Mouse (Mus musculus) c-Kit-positive CD71-positive TER-119-negative erythroid progenitor cells, embryonic 14.5 days (primary cell): ENCODE results near the gene Teddm2.
"Not testable (repeated sequence)": the region's sequence is repeated elsewhere in the genome, so short reads cannot be mapped to it uniquely, and the experiment has no call there.

Experiments used
- DNase-seq: peaks from one replicate; pipeline ENCODE4 v3.0.0-alpha.2; 2013; ENCODE audit warnings: low read depth

Gene Teddm2

DNA sequence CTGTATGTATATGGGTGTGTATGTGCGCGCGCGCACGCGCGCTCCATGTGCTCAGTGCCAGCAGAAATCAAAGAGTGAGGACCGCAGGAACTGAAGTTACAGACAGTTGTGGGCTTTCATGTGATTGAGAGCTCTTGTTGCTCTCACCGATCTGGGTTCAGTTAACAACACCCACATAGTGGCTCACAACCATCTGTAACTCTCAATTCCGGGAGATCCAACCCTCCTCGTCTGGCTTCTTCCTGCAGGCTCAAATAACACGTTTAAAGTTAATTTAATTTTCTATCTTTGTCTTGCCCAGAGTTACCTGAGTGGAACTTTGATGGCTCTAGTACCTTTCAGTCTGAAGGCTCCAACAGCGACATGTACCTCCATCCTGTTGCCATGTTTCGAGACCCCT, 4.2 kb upstream of the Teddm2 start:
- DNase-seq: no peak

DNA sequence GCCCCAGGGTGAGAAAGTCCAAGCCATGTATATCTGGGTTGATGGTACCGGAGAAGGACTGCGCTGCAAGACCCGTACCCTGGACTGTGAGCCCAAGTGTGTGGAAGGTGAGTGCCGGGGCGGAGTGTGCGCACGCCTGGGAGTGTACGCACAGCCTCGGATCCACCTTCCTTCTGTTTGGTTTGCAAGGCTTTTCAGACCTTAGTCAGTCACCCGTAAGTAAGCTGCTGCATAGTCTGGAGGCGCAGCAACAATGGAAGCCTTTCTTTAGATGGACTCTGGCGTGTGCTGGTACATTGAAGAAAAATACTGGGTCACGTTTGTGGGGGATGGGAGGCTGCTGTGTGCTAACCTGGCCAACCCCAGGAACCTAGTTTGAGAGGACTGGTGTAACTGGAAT, 3.0 kb upstream of the Teddm2 start:
- DNase-seq: no peak

GRCm38 (mm10) chr1:153900860-153901730, 1.1 kb upstream of the Teddm2 start:
- DNase-seq: no peak

DNA sequence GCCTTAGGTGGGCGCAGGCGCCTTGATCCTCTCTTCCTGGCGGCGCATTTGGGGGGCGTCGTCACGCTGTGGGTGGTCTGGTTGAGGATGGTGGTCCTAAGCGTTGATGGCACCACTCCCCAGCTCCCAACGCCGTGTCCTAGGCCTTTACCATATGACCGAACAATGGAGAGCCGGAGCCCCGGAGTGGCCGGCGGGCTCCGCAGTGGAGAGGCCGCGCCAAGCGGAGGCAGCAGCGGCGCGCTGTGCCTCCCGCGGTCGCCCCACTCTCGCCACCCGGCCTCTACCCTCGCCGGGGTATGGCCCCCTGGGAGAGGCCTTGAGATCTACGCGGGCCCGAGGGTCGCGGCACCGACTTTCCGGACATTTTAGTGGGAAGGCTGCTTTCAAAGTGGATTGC, 353 bp upstream of the Teddm2 start:
- DNase-seq: no peak

GRCm38 (mm10) chr1:153898989-153899730, 868 bp downstream of the Teddm2 start:
- no peak for DNase-seq

GRCm38 (mm10) chr1:153897196-153897595, 2.8 kb downstream of the Teddm2 start:
- DNase-seq: no peak

- DNase-seq: no peak
Observed at GRCm38 (mm10) chr1:153894979-153895378, 5.0 kb downstream of the Teddm2 start.

DNA sequence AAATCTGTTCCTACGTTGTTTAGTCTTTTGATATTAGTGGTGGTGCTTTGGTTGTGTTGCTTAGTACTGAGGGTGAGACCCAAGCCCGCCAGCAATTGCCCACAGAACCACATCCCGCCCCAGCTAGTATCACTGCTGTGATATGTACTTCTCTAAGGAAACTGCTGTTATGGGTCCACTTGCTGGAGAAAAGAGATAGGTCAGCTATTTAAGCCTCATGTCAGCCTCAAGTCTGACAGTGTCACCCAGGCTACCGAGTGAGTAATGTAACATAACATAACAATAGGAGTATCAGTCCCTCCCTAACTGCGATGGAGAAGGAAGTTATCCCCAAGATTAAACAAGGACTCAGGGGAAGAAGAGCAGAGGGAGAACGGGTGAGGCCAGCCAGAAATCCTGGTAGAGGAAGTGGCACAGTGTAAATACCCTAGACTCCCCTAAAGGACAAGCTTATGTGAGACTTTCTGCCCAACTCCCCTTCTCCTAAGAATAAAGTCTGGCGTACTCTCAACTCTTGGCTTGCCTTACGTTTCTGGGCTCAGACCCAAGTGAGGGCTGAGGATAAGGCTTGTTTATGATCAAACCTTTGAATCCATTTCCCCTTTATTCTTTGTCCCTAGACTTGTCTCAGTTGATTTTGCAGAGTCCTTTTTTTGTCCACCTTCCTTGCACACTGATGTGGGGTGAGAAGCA, 5.7 kb downstream of the Teddm2 start:
- DNase-seq: no peak

DNA sequence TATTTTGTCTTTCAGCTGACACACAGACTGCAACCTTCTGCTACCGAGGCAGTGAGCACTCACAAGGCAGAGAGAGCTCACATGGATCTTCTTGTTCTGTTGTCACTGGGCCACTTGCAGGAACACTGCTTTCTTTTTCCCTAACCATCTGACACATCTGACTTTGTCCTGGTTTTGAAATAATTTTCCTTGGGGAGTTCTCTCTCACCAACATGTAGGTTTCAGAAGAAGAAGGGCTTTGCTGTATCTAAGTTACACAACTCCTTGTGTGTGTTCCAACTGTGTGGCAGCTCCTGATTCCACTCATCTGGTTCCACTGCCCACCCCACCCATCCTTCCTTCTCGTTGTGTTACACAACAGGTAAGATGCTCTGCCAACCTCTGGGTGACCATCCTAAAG, 6.3 kb downstream of the Teddm2 start:
- DNase-seq: no peak

DNA sequence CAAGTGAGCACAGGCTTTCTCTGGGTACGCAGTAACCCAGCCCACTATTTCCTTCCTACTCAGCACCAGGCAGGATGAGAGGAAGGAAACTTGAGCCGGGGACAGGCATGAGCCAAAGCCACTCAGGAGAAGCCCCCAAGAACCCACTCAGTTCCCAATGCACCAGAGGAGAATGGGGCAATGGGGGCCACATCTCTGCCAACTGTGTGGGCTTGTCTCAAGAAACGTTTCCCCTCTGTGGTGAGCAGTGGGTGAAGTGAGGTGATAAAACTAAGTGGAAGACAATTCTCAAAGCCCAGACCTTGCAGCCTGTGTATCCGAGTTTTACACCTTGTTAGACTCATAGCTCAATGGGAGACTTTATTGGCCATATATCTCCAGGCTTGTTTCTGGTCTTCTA, 8.6 kb downstream of the Teddm2 start, which contains the start of gene Teddm1a:
Teddm1a (plus strand) TSS at position 301 of the 400 bp plus-strand sequence.
- DNase-seq: no peak

GRCm38 (mm10) chr1:153890121-153890520, 9.9 kb downstream of the Teddm2 start:
- no peak for DNase-seq

DNA sequence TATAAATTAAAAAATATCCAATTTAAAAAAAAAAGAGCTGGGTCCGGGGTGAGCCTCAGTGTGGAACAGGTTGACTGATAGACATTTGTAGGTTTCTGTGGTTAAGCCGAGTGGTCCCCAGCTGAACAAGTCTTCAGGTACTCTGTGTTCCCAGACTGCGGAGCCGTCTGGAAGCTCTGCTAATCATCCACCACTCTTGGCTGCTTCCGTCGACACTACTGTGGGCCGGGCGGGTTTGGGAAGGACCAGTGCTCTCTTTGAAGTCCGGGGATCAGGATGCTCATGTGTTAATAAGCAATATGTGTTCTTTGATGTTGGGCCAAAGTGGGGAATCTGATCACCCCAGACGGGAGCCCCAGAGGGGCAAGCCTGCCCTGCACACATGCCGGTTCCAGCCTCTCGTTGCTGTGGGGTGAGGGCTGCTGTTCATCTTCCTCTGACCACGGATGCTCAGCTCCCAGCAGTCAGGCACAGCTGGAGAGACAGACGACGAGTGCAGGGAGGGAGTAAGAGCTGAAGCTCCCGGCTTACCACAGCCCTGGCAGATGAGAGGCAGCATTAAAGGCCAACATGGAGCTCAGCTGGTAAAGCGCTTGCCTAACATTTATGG, 13.9 kb downstream of the Teddm2 start:
- no peak for DNase-seq

GRCm38 (mm10) chr1:153880391-153880790, 19.6 kb downstream of the Teddm2 start:
- DNase-seq: not testable (repeated sequence)

- no peak for DNase-seq
Observed at GRCm38 (mm10) chr1:153874045-153874444, 26.0 kb downstream of the Teddm2 start, which contains the start of gene Teddm1b. Teddm1b (plus strand) TSS chr1:153874345.

- DNase-seq: no peak
Observed at GRCm38 (mm10) chr1:153855946-153856345, 44.1 kb downstream of the Teddm2 start.

DNA sequence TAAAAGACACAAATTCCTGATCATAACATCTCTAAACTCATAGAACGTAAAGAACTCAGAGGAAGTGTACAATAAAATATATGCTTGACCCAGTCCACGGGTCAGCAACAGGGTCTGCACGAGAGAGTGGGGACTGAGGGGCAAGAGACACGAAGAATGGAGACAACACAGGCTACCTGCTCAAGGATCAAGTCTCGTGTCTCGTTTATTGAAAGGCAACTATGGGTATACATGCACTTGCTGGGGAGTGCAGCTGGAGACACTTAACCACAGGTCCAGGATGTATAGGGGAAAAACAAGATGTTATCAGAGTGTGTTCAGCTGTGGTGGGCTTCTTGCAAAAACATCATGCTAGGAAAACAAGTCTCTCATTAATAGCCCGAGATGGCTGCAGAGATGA, 47.3 kb downstream of the Teddm2 start:
- DNase-seq: not testable (repeated sequence)

- DNase-seq: no peak
Observed at GRCm38 (mm10) chr1:153846867-153847266, 53.2 kb downstream of the Teddm2 start.

DNA sequence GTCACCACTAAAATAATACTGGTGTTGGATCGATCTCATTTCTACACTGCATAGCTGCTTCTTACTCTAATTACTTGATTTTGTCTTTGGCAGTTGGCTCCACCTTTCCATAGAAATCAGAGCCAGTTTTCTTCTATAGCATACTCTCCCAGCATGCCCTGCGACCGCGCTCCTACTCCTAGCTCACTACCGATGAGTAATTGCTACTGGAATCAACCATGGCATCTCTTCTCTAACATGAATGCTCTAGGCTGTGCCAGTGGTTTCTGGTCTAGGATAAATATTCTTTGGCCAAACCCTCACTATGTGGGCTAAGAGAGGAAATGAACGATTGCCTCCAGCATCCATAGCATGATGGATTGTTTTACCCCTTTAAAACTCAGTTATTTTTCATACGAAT, 53.6 kb downstream of the Teddm2 start:
- no peak for DNase-seq

GRCm38 (mm10) chr1:153844042-153844441, 56.0 kb downstream of the Teddm2 start, which contains the start of gene Rgsl1:
Rgsl1 (minus strand) TSS chr1:153844142.
- DNase-seq: no peak

DNA sequence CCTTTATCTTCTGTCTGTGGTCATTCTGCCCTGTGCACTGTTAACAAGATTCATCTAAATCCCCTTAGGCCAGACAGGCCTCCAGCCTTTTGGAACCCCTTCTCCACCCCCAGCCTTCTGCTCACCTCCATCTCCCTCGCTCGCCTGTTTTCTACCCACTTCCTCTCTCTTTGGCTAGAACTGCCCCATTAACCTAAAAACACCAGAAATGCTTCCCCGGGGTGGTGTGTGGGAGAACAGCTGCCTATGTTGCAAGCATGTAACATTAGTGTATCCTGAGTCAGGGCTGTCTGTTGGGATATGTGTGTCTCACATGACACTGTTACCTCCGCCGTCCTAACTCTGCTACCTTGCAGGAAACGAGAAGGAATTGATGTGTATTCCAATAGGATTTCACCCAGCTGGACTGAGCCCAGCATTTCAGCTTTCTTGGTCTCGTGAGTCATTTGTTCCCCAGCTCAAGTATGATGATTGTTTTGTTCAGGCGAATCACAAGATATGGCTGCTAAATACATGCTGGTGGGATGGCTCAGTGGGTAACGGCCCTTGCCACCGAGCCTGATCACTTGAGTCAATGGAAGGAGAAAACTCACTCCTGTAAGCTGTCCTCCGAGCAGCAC, 57.8 kb downstream of the Teddm2 start:
- no peak for DNase-seq

DNA sequence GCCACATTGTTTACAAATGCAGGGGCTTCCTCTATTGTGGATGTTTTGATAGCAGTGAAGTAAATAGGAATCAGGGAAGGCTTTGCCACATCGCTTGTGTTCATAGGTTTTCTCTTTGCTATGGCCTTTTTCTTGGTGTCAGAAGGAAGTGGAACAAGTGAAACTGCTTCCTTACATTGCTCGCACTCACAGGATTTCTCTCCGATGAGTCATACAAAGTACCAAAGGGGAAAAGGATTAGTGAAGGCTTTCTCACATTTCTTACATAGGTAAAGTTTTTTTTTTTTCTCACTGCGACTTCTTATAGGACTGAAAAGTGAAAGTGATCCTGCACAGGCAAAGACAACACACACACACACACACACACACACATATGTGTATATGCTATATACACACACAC, 64.0 kb downstream of the Teddm2 start:
- DNase-seq: no peak

DNA sequence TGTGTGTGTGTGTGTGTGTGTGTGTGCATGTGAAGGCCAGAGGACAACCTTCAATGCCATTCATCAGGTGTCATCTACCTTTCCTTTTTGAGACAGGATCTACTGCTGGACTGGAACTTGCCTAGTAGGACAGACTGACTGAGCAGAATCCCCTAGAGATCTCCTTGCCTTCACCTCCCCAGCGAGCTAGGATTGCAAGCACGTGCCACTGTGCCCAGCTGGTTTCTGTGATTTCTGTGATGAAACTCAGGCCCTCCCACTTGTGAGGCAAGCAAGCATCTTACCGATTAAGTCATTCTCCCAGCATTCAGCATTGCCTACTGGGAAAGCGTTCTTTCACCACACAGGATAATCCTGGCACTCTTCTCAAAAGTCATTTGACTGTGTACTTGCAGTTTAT, 69.3 kb downstream of the Teddm2 start:
- DNase-seq: no peak
